In the genomic region with DNA sequence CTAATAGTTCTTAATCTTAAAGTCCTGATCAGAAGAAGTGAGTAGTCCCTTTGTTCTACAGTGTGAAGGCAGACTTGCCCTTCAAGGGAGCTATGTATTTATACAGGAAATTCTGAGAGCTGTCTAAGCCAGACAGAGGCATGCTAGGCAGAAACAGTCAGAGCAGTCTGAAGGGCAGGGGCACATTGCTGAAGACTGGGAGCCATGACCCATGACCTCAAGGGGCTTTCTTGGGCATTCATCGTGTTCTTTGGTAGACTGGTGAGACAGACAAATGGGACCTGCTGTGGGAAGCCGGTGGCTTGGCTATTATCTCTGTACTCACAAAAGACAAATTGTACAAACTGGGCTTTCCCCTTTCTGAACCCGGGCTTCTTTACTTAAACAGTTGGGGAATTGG, we compare ENCODE assay signal across 24 mouse cellular contexts. TPM values are rescaled to one million over a fixed set of nuclear protein-coding genes. Genes with fewer than 3 reads are reported as not detected.
DNase-seq lines count a peak whose midpoint lies in the region; ATAC-seq and TF ChIP-seq lines count a peak whose summit lies in the region.
"Had no signal": no experiment of that assay in that cellular context is flagged by ENCODE, and none has a peak within 500 bp of the region (broad histone marks: within the 10 kb centered on the region; RNA-seq: fewer than 3 reads in every experiment).

No protein-coding gene starts in this region.

- no peaks in the 10 kb centered on the region for H3K9me3 ChIP-seq in forebrain, embryonic 10.5 days
- H3K9me3 ChIP-seq in forebrain, postnatal 0 days (ENCODE audit: low read length): no peaks in the 10 kb centered on the region
- H3K9me3 ChIP-seq: hindbrain, embryonic 13.5 days; limb, embryonic 12.5 days; liver, embryonic 13.5 days; neural tube, embryonic 13.5 days had no signal

- no peak overlapping the region for H3K4me3 ChIP-seq in forebrain, embryonic 10.5 days
- no peak overlapping the region for H3K4me3 ChIP-seq in forebrain, postnatal 0 days (ENCODE audit: low read depth, low read length)
- H3K4me3 ChIP-seq: gastrocnemius, adult 2 months; hindbrain, embryonic 13.5 days; limb, embryonic 12.5 days; liver, embryonic 13.5 days; neural tube, embryonic 13.5 days had no signal

- no peak for ATAC-seq in forebrain, postnatal 0 days
- ATAC-seq: forebrain, embryonic 16.5 days; intestine, embryonic 16.5 days had no signal

- no peak overlapping the region for H3K4me2 ChIP-seq in forebrain, postnatal 0 days (ENCODE audit: low read depth)
- H3K4me2 ChIP-seq: hindbrain, embryonic 13.5 days; limb, embryonic 12.5 days; liver, embryonic 13.5 days; neural tube, embryonic 13.5 days had no signal

- H3K27me3 ChIP-seq in forebrain, embryonic 10.5 days (ENCODE audit: poor library complexity, severe bottlenecking): peaks cover 46% of the 10 kb centered on the region
- peaks cover 3% of the 10 kb centered on the region; the same call in 1 of the 2 replicates for H3K27me3 ChIP-seq in forebrain, postnatal 0 days (ENCODE audit: insufficient read depth, low read length)

- H3K4me1 ChIP-seq in forebrain, embryonic 10.5 days: peaks cover 38% of the 10 kb centered on the region
- H3K4me1 ChIP-seq in forebrain, postnatal 0 days (ENCODE audit: insufficient read depth): no peaks in the 10 kb centered on the region

- 9% methylated on average over 3 of the region's 3 CpGs for WGBS in forebrain, embryonic 10.5 days
- WGBS in forebrain, postnatal 0 days: 5% methylated on average over 3 of the region's 3 CpGs

- no peak overlapping the region for H3K9ac ChIP-seq in forebrain, postnatal 0 days
- H3K9ac ChIP-seq: hindbrain, embryonic 13.5 days; limb, embryonic 12.5 days; liver, embryonic 13.5 days; neural tube, embryonic 13.5 days had no signal

- H3K27ac ChIP-seq in forebrain, embryonic 10.5 days: no peak overlapping the region
- no peak overlapping the region for H3K27ac ChIP-seq in forebrain, postnatal 0 days (ENCODE audit: low read depth, low read length)
- H3K27ac ChIP-seq: gastrocnemius, adult 2 months; hindbrain, embryonic 13.5 days; limb, embryonic 12.5 days; liver, embryonic 13.5 days; macrophage; neural tube, embryonic 13.5 days had no signal

- DNase-seq in forebrain, embryonic 10.5 days (ENCODE audit: extremely low spot score, low spot score): peak; percentile 40
- DNase-seq in forebrain, postnatal 0 days: no peak
- DNase-seq in lung, postnatal 10 days: peak; percentile 10
- no peak for DNase-seq in lung, adult 18-20 months
- DNase-seq in embryo, embryonic 10 days (ENCODE audit: low spot score): peak; percentile 88
- DNase-seq in mesoderm, embryonic 11.5 days (ENCODE audit: low read depth, low spot score): peak; percentile 71
- no peak for DNase-seq in cerebellum, postnatal 25 days
- no peak for DNase-seq in adrenal gland, adult 18-20 months (ENCODE audit: low spot score in 2 of 2)
- DNase-seq: adrenal gland, postnatal 25 days; cerebellum, adult 2 months; gastrocnemius, adult 2 months; heart, adult 11 months; layer of hippocampus, adult 9-11 months; liver, embryonic 13.5 days; midbrain, embryonic 14.5 days; thymus, postnatal 14 days had no signal

- no peak for TF ChIP-seq CTCF in forebrain, postnatal 0 days (IDR thresholded peaks at IDR 0.05; ENCODE audit: low read depth)

- no peaks in the 10 kb centered on the region for H3K36me3 ChIP-seq in forebrain, embryonic 10.5 days (replicated peaks)
- H3K36me3 ChIP-seq in forebrain, postnatal 0 days (ENCODE audit: insufficient read depth): no peaks in the 10 kb centered on the region
- H3K36me3 ChIP-seq: hindbrain, embryonic 13.5 days; limb, embryonic 12.5 days; liver, embryonic 13.5 days; neural tube, embryonic 13.5 days had no signal

RNA-seq across cellular contexts. Expression of a gene that starts 4.0 kb away (rescaled TPM):
- polyA plus RNA-seq in forebrain, embryonic 10.5 days (2016; fragmentation: Nextera tagmentation; extraction: Ambion mirVana): 1.5 and 2.0 TPM in 2 replicates
- 6.4 and 6.5 TPM in 2 replicates for total RNA-seq in forebrain, postnatal 0 days (2014; rRNA removed)
- 4.9 and 5.2 TPM in 2 replicates for polyA plus RNA-seq in forebrain, postnatal 0 days (2015; fragmentation: Nextera tagmentation; extraction: Ambion mirVana)
- total RNA-seq in adrenal gland, adult 18-20 months (2021): 1 to 10 TPM; 6.0 to 6.2 TPM
- total RNA-seq: common myeloid progenitor, adult 5-6 weeks had no signal

RNA-seq across cellular contexts. Expression of a gene that starts 40.5 kb away (rescaled TPM):
- not detected in 2 replicates for polyA plus RNA-seq in forebrain, embryonic 10.5 days (2016; fragmentation: Nextera tagmentation; extraction: Ambion mirVana)
- not detected in 2 replicates for total RNA-seq in forebrain, postnatal 0 days (2014; rRNA removed)
- not detected in 2 replicates for polyA plus RNA-seq in forebrain, postnatal 0 days (2015; fragmentation: Nextera tagmentation; extraction: Ambion mirVana)
- not detected for total RNA-seq in adrenal gland, adult 18-20 months (2021)
- total RNA-seq: adrenal gland, postnatal 25 days; common myeloid progenitor, adult 5-6 weeks; gastrocnemius, adult 2 months had no signal
- polyA plus RNA-seq: cerebellum, adult 2 months; forebrain, embryonic 16.5 days; heart, embryonic 14.5 days; hindbrain, embryonic 13.5 days; intestine, embryonic 16.5 days; limb, embryonic 12.5 days; liver, embryonic 13.5 days; macrophage; midbrain, embryonic 14.5 days; neural tube, embryonic 13.5 days had no signal

Comparison
In these comparisons a context has a peak if more than half of its experiments do, and no peak if none do; other contexts are left out.
1. DNase-seq: peak in forebrain, embryonic 10.5 days (single experiment), lung, postnatal 10 days (single experiment), embryo, embryonic 10 days (single experiment) and mesoderm, embryonic 11.5 days (single experiment); none in forebrain, postnatal 0 days (single experiment), lung, adult 18-20 months (0 of 2), cerebellum, postnatal 25 days (0 of 2) and adrenal gland, adult 18-20 months (0 of 2).